Mouse (Mus musculus) liver (tissue): ENCODE measurements around the gene Dctn5.

Source experiments
- DNase-seq: peaks from one replicate; pipeline ENCODE4 v3.0.0-alpha.2; 2020; ENCODE audit warnings: mixed read lengths

Gene Dctn5

DNA sequence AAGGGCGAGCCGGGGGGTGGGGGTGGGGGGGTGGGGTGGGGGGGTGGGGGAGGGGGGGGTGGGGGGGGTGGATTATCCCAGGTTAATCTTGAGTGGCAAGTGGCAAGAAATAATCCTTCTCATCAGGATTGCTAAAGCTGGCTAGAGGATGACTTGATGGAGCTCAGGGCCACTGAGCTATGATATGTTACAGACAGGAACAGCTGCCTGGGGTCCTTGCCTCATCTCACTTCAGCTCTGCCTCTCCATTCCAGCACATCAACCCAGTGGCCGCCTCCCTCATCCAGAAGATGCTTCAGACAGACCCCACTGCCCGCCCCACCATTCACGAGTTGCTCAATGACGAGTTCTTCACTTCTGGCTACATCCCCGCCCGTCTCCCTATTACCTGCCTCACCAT is 30.9 kb downstream of the Dctn5 start:
- DNase-seq = no peak

DNA sequence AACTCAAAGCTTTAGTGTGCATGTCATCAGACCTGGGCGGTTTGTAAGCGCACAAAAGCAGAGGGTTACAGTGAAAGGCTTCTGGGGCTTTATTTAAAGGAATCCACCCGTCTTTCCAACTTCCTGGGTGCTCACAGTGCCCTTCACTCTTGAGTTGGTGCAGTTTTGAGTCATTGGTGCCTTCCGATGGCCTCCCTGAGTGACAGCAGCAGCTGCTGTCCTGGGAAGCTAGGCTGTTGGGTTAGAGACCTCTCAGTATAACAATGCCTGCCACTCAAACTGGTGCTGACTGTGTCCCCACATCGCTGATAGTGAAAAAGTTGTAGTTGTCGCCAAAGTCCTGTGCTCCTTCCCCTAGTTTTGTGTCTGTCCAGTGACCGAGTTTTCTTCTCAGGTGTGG is 34.4 kb downstream of the Dctn5 start:
- no peak for DNase-seq

DNA sequence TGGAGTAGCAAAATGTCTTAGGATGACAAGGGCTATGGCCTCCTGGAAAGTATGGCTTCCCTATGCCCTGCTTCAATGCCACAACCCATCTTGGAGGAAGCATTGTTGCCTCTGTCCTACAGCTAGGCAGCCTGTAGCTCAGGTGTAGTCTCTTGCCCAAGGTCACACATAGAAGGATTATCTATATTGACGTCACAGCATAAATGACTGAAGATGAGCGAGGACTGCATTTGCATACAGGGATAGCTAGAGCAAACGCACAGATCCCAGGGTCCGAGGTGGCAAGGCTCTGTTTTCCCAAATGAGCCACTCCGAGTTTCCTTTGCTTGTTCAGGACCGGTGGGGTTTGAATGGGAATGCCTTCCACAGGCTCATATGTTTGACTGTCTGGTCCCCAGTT is 37.9 kb downstream of the Dctn5 start:
- no peak for DNase-seq

DNA sequence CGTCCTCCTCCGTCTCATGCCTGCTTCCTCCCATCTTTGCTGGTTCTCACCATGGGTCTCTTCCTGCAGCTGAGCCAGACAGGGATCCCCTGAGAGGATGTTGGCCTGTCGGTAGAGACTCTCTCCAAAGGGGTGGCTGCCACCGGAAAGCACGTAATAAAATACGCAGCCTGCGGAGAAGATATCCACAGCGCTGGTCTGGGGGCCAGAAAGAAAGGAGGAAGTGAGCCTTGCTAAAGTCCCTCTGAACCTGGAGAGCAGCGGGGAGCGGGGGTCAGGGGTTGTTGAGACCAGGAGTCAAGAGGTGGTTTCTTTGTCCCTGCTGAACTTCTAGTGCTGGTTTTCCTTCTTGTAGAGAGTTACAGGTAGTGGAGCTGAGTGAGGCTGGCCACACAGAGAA is 38.8 kb downstream of the Dctn5 start:
- no peak for DNase-seq

DNA sequence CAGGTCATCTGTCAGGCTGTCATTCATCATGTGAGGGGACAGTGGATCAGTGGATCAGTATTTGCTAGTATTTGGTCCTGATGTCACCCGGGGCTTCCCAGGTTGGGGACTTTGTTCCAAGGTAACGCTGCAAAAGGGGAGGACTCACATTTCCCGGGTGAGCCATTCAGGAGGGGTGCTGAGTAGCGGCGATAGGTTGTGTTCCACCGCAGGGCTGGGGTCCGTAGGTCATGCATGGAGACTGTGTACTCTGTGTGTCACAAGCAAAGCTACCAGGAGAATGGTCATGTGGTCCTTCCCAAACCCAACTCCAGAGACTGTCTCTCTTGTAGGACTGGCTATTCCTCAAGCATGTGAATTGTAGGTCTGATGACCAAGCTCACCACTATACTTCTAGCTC is 47.9 kb downstream of the Dctn5 start:
- DNase-seq = no peak

DNA sequence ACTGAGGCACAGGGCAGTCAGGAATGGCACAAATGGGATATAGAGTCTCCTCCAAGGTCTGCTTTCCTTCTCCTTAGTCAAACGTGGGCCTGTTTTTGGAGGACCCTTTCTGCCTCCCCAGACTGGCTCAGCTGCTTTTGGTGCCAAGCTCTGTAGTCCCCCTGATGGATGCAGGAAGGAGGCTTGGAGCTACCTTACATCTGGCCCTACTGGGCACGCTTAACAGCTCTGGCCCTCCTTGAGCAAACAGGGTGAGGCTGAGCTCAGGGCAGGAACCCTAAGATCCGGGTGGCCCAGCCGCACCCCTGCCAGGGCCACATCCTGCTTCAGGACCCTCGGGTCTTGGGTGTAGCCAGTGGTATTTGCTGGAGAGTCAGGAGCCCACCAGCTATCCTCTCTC is 51.7 kb downstream of the Dctn5 start:
- DNase-seq = no peak

DNA sequence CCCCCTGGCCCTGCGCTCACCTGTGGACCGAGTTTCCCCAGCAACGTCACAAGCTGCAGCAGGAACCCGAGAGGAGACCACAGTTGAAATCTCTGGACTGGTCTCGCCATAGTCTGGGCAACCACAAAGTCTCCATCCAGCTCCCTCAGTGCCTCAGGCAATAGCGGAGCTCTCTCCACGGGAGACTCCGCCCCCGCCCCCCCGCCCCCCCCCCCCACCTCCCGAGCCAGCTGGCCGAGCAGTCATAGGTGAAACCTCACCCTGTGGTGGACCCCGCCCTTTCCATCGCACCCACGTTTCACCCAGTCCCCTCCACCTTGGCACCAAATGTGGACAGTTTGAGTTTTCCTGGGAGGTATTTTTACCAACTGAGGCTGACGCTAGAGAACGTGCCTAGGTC is 53.2 kb downstream of the Dctn5 start, which contains the start of gene Ern2:
TSS of gene Ern2 (minus strand) at position 165 of the 400 bp plus-strand sequence.
- no peak for DNase-seq

DNA sequence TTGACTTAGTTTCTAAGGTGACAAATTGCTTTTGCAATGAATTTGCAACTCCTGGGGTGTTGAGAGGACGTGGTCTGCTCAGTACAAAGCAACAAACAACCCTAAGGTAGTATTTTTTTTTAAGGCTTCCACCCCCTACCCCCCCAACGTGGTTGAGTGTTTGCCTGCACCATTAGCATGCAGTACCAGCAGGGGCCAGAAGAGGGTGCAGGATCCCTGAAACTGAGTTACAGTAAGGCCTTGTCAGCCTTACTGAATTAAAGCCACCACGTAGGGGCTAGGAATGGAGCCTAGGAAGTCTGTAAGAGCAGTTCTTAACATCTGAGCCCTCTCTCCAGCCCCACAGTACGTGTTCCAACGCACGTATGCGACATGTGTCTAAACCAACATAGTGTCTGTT is 56.6 kb downstream of the Dctn5 start:
- DNase-seq = peak; percentile 66

DNA sequence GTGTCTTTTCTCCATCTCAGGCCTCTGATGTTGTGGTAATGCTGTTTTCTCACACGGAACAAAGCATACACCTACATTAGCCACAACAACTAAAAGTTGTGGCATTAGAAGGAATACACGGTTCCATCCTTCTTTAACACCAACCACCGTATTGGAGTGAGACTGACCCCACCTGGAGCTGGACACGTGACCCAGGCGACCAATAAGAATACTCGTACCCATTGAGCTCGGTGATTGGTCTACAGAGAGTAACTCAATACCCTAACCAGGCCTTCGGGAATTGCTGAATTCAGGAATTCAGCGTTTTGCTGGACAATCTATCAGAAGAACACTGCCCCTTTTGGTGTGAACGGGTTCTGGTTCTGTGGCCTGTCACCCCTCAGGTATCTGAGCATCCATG is 58.3 kb downstream of the Dctn5 start:
- DNase-seq = no peak

DNA sequence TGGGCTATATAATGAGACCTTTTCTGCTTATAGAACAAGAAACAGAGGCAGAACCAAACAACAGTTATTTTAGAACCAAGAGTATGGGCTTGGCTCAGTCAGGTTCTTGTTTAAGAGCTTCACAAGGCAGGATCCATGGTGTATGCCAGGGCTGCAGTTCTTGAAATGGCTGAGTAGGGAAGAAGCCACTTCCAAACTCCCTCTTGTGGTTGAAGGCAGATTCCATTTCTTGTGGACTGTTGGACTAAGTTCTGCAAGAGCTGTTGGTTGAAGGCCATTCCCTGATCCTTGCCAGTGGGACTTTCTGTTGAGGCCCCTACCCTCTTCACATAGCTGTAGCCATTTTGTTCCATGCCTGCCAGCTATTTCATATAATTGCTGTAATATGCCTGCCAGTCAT is 61.1 kb downstream of the Dctn5 start:
- DNase-seq = no peak

DNA sequence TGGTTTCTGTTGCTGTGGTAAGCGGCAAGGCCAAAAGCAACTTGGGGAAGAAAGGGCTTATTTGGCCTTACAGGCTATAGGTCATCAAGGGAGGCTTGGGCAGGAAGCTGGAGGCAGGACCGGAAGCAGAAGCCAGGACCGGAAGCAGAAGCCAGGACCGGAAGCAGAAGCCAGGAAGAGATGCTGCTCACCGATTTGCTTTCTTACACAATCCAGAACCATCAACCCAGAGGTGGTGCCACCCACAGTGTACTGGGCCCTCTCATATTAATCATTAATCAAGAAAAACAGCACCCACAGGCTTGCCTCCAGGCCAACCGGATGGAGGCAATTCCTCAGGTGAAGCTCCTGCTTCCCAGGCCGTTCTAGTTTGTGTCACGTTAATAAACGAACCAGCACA is 63.9 kb downstream of the Dctn5 start:
- no peak for DNase-seq

DNA sequence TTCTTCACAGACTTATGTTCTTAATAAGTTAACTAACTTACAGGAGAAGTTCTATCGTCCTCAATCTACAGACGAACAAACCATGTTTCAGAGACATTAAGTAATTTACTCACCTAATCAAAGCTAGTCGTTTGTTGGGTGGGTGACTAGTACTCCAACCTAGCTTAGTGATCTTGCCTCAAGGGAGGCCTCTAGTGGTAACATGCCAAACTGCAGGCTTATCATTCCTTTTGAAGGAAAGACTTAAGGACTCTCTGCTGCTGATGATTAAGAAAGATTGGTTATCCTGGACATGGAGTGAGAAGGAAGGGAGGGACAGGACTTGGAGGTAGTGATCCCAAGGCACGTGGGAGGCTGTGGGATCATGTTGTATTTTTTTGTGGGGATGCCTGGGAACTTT is 64.5 kb downstream of the Dctn5 start:
- peak; percentile 59 for DNase-seq
